Mouse (Mus musculus): Measurements from ENCODE around the gene Smo.

Smo gene

GRCm38 (mm10) chr6:29774161-29774560, 38.9 kb downstream of the Smo start:
- DNase-seq (ENCODE audit: low spot score in 2 of 2) = no peak

- no peak for DNase-seq (ENCODE audit: low spot score in 2 of 2)
These were observed 40.3 kb downstream of the Smo start for GRCm38 (mm10) chr6:29775609-29776008.

- DNase-seq (ENCODE audit: low spot score in 2 of 2) = no peak
These were observed 41.4 kb downstream of the Smo start for GRCm38 (mm10) chr6:29776542-29777237.

GRCm38 (mm10) chr6:29777238-29777555, 41.9 kb downstream of the Smo start:
- DNase-seq (ENCODE audit: low spot score in 2 of 2) = no peak

GRCm38 (mm10) chr6:29780082-29780481, 44.8 kb downstream of the Smo start:
- DNase-seq (ENCODE audit: low spot score in 2 of 2) = no peak

- no peak for DNase-seq (ENCODE audit: low spot score in 2 of 2)
These were observed 45.3 kb downstream of the Smo start for GRCm38 (mm10) chr6:29780571-29780970.

GRCm38 (mm10) chr6:29782239-29782638, 46.9 kb downstream of the Smo start:
- no peak for DNase-seq (ENCODE audit: low spot score in 2 of 2)

- DNase-seq (ENCODE audit: low spot score in 2 of 2) = no peak
These were observed 48.7 kb downstream of the Smo start for GRCm38 (mm10) chr6:29783960-29784359.

- no peak for DNase-seq (ENCODE audit: low spot score in 2 of 2)
These were observed 49.2 kb downstream of the Smo start for GRCm38 (mm10) chr6:29784413-29785021.

- DNase-seq (ENCODE audit: low spot score in 2 of 2) = no peak
These were observed 50.5 kb downstream of the Smo start for GRCm38 (mm10) chr6:29785759-29786158.

GRCm38 (mm10) chr6:29788779-29789350, 53.6 kb downstream of the Smo start:
- no peak for DNase-seq (ENCODE audit: low spot score in 2 of 2)

GRCm38 (mm10) chr6:29790014-29790698, 54.9 kb downstream of the Smo start:
- no peak for DNase-seq (ENCODE audit: low spot score in 2 of 2)

GRCm38 (mm10) chr6:29793520-29793919, 58.2 kb downstream of the Smo start:
- DNase-seq (ENCODE audit: low spot score in 2 of 2) = no peak

GRCm38 (mm10) chr6:29794582-29794981, 59.3 kb downstream of the Smo start:
- no peak for DNase-seq (ENCODE audit: low spot score in 2 of 2)

- no peak for DNase-seq (ENCODE audit: low spot score in 2 of 2)
These were observed 67.7 kb downstream of the Smo start for GRCm38 (mm10) chr6:29802979-29803378.

GRCm38 (mm10) chr6:29804006-29804405, 68.7 kb downstream of the Smo start:
- DNase-seq (ENCODE audit: low spot score in 2 of 2) = no peak

GRCm38 (mm10) chr6:29805381-29805780, 70.1 kb downstream of the Smo start:
- no peak for DNase-seq (ENCODE audit: low spot score in 2 of 2)

Measured in cerebellum, postnatal 4 days (tissue).